In genomic region chr9:57831267-57832082, GRCm38 (mm10) we compare ENCODE assay signal across 7 mouse cellular contexts. TPM values are rescaled to one million over a fixed set of nuclear protein-coding genes. Genes with fewer than 3 reads are reported as not detected.
DNase-seq lines count a peak whose midpoint lies in the region; ATAC-seq lines count a peak whose summit lies in the region.

No protein-coding gene starts in this region.

- 0 out of 2 replicates have a peak, but pooled peaks cover 7% of the 10 kb centered on the region for H3K27me3 ChIP-seq in embryonic facial prominence, embryonic 12.5 days
- no peaks in the 10 kb centered on the region for H3K27me3 ChIP-seq in limb, embryonic 10.5 days (ENCODE audit: low read depth, poor library complexity, severe bottlenecking)
- 0 out of 2 replicates have a peak, but pooled peaks cover 7% of the 10 kb centered on the region for H3K27me3 ChIP-seq in midbrain, embryonic 13.5 days

- peak overlapping the region; percentile 39 for H3K4me2 ChIP-seq in embryonic facial prominence, embryonic 12.5 days (replicated peaks)
- peak overlapping the region; percentile 43 for H3K4me2 ChIP-seq in midbrain, embryonic 13.5 days (replicated peaks)

- DNase-seq in adrenal gland, postnatal 14 days, result peak; percentile 99
- peak; percentile 100 for DNase-seq in heart, adult 11 months
- peak; percentile 97 for DNase-seq in kidney, adult 18-20 months
- peak; percentile 81 for DNase-seq in limb, embryonic 10.5 days (ENCODE audit: low spot score)
- DNase-seq in spleen, adult 18-20 months, result peak; percentile 68 to 77

- H3K4me1 ChIP-seq in embryonic facial prominence, embryonic 12.5 days, result peaks cover 42% of the 10 kb centered on the region
- peaks cover 74% of the 10 kb centered on the region for H3K4me1 ChIP-seq in limb, embryonic 10.5 days
- peaks cover 68% of the 10 kb centered on the region for H3K4me1 ChIP-seq in midbrain, embryonic 13.5 days (replicated peaks)

- peak overlapping the region; percentile 14; the same call in 1 of the 2 replicates for H3K4me3 ChIP-seq in embryonic facial prominence, embryonic 12.5 days
- H3K4me3 ChIP-seq in limb, embryonic 10.5 days, result peak overlapping the region; percentile 26
- H3K4me3 ChIP-seq in midbrain, embryonic 13.5 days (replicated peaks), result peak overlapping the region; percentile 11

- no peaks in the 10 kb centered on the region for H3K36me3 ChIP-seq in embryonic facial prominence, embryonic 12.5 days
- peaks cover 43% of the 10 kb centered on the region for H3K36me3 ChIP-seq in limb, embryonic 10.5 days
- peaks cover 8% of the 10 kb centered on the region for H3K36me3 ChIP-seq in midbrain, embryonic 13.5 days

- H3K9me3 ChIP-seq in embryonic facial prominence, embryonic 12.5 days, result no peaks in the 10 kb centered on the region
- no peaks in the 10 kb centered on the region for H3K9me3 ChIP-seq in limb, embryonic 10.5 days (replicated peaks)
- no peaks in the 10 kb centered on the region for H3K9me3 ChIP-seq in midbrain, embryonic 13.5 days

- ATAC-seq in embryonic facial prominence, embryonic 12.5 days (ENCODE audit: insufficient number of reproducible peaks, insufficient read depth, low FRiP score, low TSS enrichment), result peak; percentile 94
- ATAC-seq in midbrain, embryonic 13.5 days, result peak; percentile 90

- WGBS in embryonic facial prominence, embryonic 12.5 days, result 14% methylated on average over 24 of the region's 24 CpGs
- 48% methylated on average over 24 of the region's 24 CpGs for WGBS in limb, embryonic 10.5 days
- 24% methylated on average over 24 of the region's 24 CpGs for WGBS in midbrain, embryonic 13.5 days

- no peak overlapping the region for H3K9ac ChIP-seq in embryonic facial prominence, embryonic 12.5 days
- H3K9ac ChIP-seq in midbrain, embryonic 13.5 days (replicated peaks), result peak overlapping the region; percentile 40; the same call in 1 of the 2 replicates

- 0 out of 2 replicates have a peak overlapping the region, but pooled peaks have one; percentile 36 for H3K27ac ChIP-seq in embryonic facial prominence, embryonic 12.5 days
- peak overlapping the region; percentile 69 for H3K27ac ChIP-seq in limb, embryonic 10.5 days
- H3K27ac ChIP-seq in midbrain, embryonic 13.5 days, result peak overlapping the region; percentile 60

RNA-seq across cellular contexts. Expression of gene Arid3b, which starts 5.1 kb away (rescaled TPM):
- 4.2 and 6.1 TPM in 2 replicates for total RNA-seq in adrenal gland, postnatal 14 days (2021)
- 13.6 and 14.8 TPM in 2 replicates for polyA plus RNA-seq in embryonic facial prominence, embryonic 12.5 days (2016; fragmentation: Nextera tagmentation; extraction: Ambion mirVana)
- polyA plus RNA-seq in limb, embryonic 10.5 days (2016; fragmentation: Nextera tagmentation; extraction: Ambion mirVana), result 56.8 and 62.9 TPM in 2 replicates
- 15.1 and 18.0 TPM in 2 replicates for polyA plus RNA-seq in midbrain, embryonic 13.5 days (2015; fragmentation: Nextera tagmentation; extraction: Ambion mirVana)

Comparison
In these comparisons a context has a peak if more than half of its experiments do, and no peak if none do; other contexts are left out.
1. Peak in every context shown above with its lines: DNase-seq, ATAC-seq, H3K4me3 ChIP-seq and H3K27ac ChIP-seq.